Mouse (Mus musculus): ENCODE results near the gene Rbfox3. TPM values are rescaled to one million over a fixed set of nuclear protein-coding genes. Genes with fewer than 3 reads are reported as not detected.
A peak's percentile ranks its signal among the peaks of the same experiment; 100 is the strongest.

Rbfox3 gene
- polyA plus RNA-seq, 1 experiment from 2014 or later: 0.97 TPM

- TF ChIP-seq CTCF (IDR thresholded peaks at IDR 0.05) (no peak), EP300 (IDR thresholded peaks at IDR 0.05) (no peak)
- no peaks in the 10 kb centered on the region for H3K4me1 ChIP-seq (ENCODE audit: insufficient read depth, low read depth, low read length)
- H3K36me3 ChIP-seq (ENCODE audit: insufficient read depth, low read length): no peaks in the 10 kb centered on the region
- no peak overlapping the region for H3K27ac ChIP-seq (ENCODE audit: low read length)
- ATAC-seq (no peak), DNase-seq (ENCODE audit: low spot score) (no peak)
- H3K9ac ChIP-seq (replicated peaks; ENCODE audit: low read depth): no peak overlapping the region
- no peaks in the 10 kb centered on the region for H3K9me3 ChIP-seq (ENCODE audit: low read length)
- H3K4me2 ChIP-seq (replicated peaks; ENCODE audit: low read depth, low read length): no peak overlapping the region
- no peak overlapping the region for H3K4me3 ChIP-seq (ENCODE audit: low read depth, low read length)
- no peaks in the 10 kb centered on the region for H3K27me3 ChIP-seq (replicated peaks; ENCODE audit: insufficient read depth, low read length)
- 60% methylated on average over 4 of the region's 4 CpGs for WGBS
These were observed 464.1 kb downstream of the Rbfox3 start for GRCm38 (mm10) chr11:118447346-118447745.

- peak; percentile 81 for DNase-seq (ENCODE audit: low spot score)
- Histone ChIP-seq H3K9ac (replicated peaks; ENCODE audit: low read depth) (no peak overlapping the region), H3K4me3 (ENCODE audit: low read depth, low read length) (no peak overlapping the region), H3K27me3 (replicated peaks; ENCODE audit: insufficient read depth, low read length) (no peaks in the 10 kb centered on the region), H3K9me3 (ENCODE audit: low read length) (no peaks in the 10 kb centered on the region), H3K27ac (ENCODE audit: low read length) (no peak overlapping the region), H3K36me3 (ENCODE audit: insufficient read depth, low read length) (no peaks in the 10 kb centered on the region), H3K4me2 (replicated peaks; ENCODE audit: low read depth, low read length) (no peak overlapping the region), H3K4me1 (ENCODE audit: insufficient read depth, low read depth, low read length) (no peaks in the 10 kb centered on the region)
- WGBS: 12% methylated on average over 3 of the region's 3 CpGs
- peak; percentile 80 for ATAC-seq
- TF ChIP-seq CTCF (IDR thresholded peaks at IDR 0.05): peak; percentile 99
- no peak for TF ChIP-seq EP300 (IDR thresholded peaks at IDR 0.05)
These were observed 465.6 kb downstream of the Rbfox3 start for GRCm38 (mm10) chr11:118445843-118446242.

DNA sequence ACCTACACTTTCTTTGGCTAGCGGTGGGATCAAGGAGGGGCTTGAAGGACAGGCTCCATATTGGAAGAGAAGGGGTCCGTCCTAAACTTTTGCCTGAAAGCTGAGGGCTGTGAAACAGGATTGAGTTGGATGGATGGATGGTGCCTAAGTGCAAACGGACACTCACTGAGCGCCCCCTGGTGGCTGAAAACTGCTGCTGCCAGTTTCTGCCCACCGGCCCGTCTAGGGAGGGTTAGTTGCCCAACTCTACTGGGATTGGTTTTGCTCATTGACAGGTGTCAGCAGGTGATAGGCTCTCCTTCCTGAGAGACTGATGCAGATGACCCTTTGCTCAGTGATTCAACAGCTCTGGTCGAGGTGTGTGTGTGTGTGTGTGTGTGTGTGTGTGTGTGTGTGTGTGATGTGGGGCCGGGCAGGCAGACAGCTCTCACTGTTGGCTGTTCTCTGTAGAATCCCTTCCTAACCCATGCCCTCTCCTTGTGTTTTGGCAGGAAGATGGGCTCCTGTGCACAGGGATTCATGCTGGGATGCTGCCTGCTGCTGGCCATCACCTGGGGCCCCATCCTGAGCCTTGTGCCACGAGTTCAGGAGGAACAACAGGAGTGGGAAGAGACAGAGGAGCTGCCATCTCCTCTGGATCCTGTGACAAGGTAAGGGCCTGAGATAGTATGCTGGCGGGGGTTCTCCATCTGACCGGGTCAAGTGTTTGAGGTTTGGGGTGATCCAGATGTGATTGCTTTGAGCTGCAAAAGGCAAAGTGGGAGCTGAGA is 468.0 kb downstream of the Rbfox3 start:
- 24% methylated on average over 11 of the region's 11 CpGs for WGBS
- H3K4me2 ChIP-seq (replicated peaks; ENCODE audit: low read depth, low read length): no peak overlapping the region
- H3K36me3 ChIP-seq (ENCODE audit: insufficient read depth, low read length): no peaks in the 10 kb centered on the region
- H3K4me1 ChIP-seq (ENCODE audit: insufficient read depth, low read depth, low read length): peaks cover 11% of the 10 kb centered on the region; the same call in 1 of the 2 replicates
- TF ChIP-seq CTCF (IDR thresholded peaks at IDR 0.05): peak; percentile 96
- TF ChIP-seq EP300 (IDR thresholded peaks at IDR 0.05): no peak
- H3K27me3 ChIP-seq (replicated peaks; ENCODE audit: insufficient read depth, low read length): no peaks in the 10 kb centered on the region
- DNase-seq (ENCODE audit: low spot score) (peak; percentile 86), ATAC-seq (peak; percentile 63)
- no peak overlapping the region for H3K9ac ChIP-seq (replicated peaks; ENCODE audit: low read depth)
- no peaks in the 10 kb centered on the region for H3K9me3 ChIP-seq (ENCODE audit: low read length)
- H3K4me3 ChIP-seq (ENCODE audit: low read depth, low read length): no peak overlapping the region
- no peak overlapping the region for H3K27ac ChIP-seq (ENCODE audit: low read length)

- Histone ChIP-seq H3K27me3 (replicated peaks; ENCODE audit: insufficient read depth, low read length) (no peaks in the 10 kb centered on the region), H3K4me1 (ENCODE audit: insufficient read depth, low read depth, low read length) (peaks cover 11% of the 10 kb centered on the region; the same call in 1 of the 2 replicates), H3K36me3 (ENCODE audit: insufficient read depth, low read length) (no peaks in the 10 kb centered on the region), H3K9ac (replicated peaks; ENCODE audit: low read depth) (no peak overlapping the region), H3K4me2 (replicated peaks; ENCODE audit: low read depth, low read length) (no peak overlapping the region), H3K27ac (ENCODE audit: low read length) (no peak overlapping the region), H3K9me3 (ENCODE audit: low read length) (no peaks in the 10 kb centered on the region), H3K4me3 (ENCODE audit: low read depth, low read length) (no peak overlapping the region)
- WGBS: 43% methylated on average over 13 of the region's 13 CpGs
- ATAC-seq: no peak
- DNase-seq (ENCODE audit: low spot score): no peak
- TF ChIP-seq CTCF (IDR thresholded peaks at IDR 0.05) (no peak), EP300 (IDR thresholded peaks at IDR 0.05) (no peak)
These were observed 468.7 kb downstream of the Rbfox3 start for GRCm38 (mm10) chr11:118442691-118443090.

Small RNAs within 50 kb of the gene (microRNA-seq; reads per million reads assigned to microRNA genes)
- not detected for gene Gm25040

Other genes starting within 250 kb of the Rbfox3 start
- not detected in 2 replicates for gene Enpp7, start 76.6 kb upstream of the Rbfox3 start, polyA plus RNA-seq (2015; fragmentation: Nextera tagmentation; extraction: Ambion mirVana)
- 6.2 and 6.9 TPM in 2 replicates for gene Cbx2, start 111.4 kb upstream of the Rbfox3 start, polyA plus RNA-seq (2015; fragmentation: Nextera tagmentation; extraction: Ambion mirVana)
- gene Cbx8, start 129.4 kb upstream of the Rbfox3 start, polyA plus RNA-seq (2015; fragmentation: Nextera tagmentation; extraction: Ambion mirVana): 9.4 and 9.8 TPM in 2 replicates
- gene Cbx4, start 174.6 kb upstream of the Rbfox3 start, polyA plus RNA-seq (2015; fragmentation: Nextera tagmentation; extraction: Ambion mirVana): 8.9 and 9.7 TPM in 2 replicates

Data from lung, postnatal 0 days (tissue).